Mouse (Mus musculus) midbrain, embryonic 10.5 days (tissue): Measurements from ENCODE around the gene Gm20479. TPM values are rescaled to one million over a fixed set of nuclear protein-coding genes. Genes with fewer than 3 reads are reported as not detected.

Source experiments
- DNase-seq: peaks from one replicate; pipeline ENCODE4 v3.0.0-alpha.2; 2017; ENCODE audit warnings: low spot score
- H3K27ac ChIP-seq: fragments of 300-500 bp; sonication (generic); replicated peaks from 2 replicates; pipeline ENCODE4 v1.5.1; 2016; ENCODE audit warnings: mild to moderate bottlenecking
- H3K27me3 ChIP-seq: fragments of 300-500 bp; sonication (generic); 2 replicates; pipeline ENCODE4 v1.6.1; 2016; ENCODE audit warnings: low read depth, mild to moderate bottlenecking; ENCODE audit not compliant: poor library complexity, severe bottlenecking
- H3K36me3 ChIP-seq: fragments of 300-500 bp; sonication (generic); 2 replicates; pipeline ENCODE4 v1.6.1; 2016; ENCODE audit warnings: mild to moderate bottlenecking, moderate library complexity
- H3K4me1 ChIP-seq: fragments of 300-500 bp; sonication (generic); 2 replicates; pipeline ENCODE4 v1.6.1; 2016
- H3K4me3 ChIP-seq: fragments of 300-500 bp; sonication (generic); 2 replicates; pipeline ENCODE4 v1.5.1; 2016; ENCODE audit warnings: mild to moderate bottlenecking, moderate library complexity
- H3K9me3 ChIP-seq: fragments of 300-500 bp; sonication (generic); replicated peaks from 2 replicates; pipeline ENCODE4 v1.6.1; 2016; ENCODE audit warnings: mild to moderate bottlenecking
- WGBS: fragments of 180-500 bp; shearing (Covaris S2); methylation state at CpG from one replicate; pipeline ENCODE4 v1.1.7; 2016; 5-methylcytosine and 5-hydroxymethylcytosine counted together
- polyA plus RNA-seq: library from polyadenylated mRNA; unstranded; fragments of >200 nt; fragmentation: Nextera tagmentation; extraction: Ambion mirVana; gene quantifications from 2 replicates; pipeline ENCODE4 v1.2.1, GENCODE M21; 2016

Gene Gm20479
- polyA plus RNA-seq, 1 experiment from 2014 or later = 0.48 TPM

DNA sequence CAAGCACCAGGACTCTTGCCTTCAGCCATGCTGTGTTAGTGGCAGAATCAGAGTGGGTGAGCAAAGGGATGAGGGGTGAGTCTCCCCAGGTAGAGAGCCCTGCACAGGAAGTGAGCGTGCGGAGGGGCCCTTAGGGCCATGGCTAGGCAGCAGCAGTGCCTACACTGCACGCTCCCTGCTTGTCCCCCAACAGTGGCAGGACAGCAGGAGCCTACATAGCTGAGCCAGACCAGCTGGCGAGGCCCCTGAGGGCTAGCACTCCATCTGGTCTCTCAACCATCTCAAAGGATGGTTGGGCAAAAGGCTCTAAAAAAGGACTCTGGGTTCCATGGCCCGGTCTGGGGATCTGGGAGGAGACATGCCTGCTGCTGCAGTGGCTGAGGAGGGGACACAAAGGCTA, 26.9 kb upstream of the Gm20479 start:
- H3K36me3 ChIP-seq = no peaks in the 10 kb centered on the region
- DNase-seq = no peak
- H3K27ac ChIP-seq = 0 out of 2 replicates have a peak overlapping the region, but pooled peaks have one; percentile 33
- H3K4me1 ChIP-seq = peaks cover 4% of the 10 kb centered on the region; the same call in 1 of the 2 replicates
- H3K9me3 ChIP-seq = no peaks in the 10 kb centered on the region; the same call in 1 of the 2 replicates
- no peak overlapping the region for H3K4me3 ChIP-seq
- 76% methylated on average over 5 of the region's 5 CpGs for WGBS
- H3K27me3 ChIP-seq = peaks cover 10% of the 10 kb centered on the region; the same call in 1 of the 2 replicates

DNA sequence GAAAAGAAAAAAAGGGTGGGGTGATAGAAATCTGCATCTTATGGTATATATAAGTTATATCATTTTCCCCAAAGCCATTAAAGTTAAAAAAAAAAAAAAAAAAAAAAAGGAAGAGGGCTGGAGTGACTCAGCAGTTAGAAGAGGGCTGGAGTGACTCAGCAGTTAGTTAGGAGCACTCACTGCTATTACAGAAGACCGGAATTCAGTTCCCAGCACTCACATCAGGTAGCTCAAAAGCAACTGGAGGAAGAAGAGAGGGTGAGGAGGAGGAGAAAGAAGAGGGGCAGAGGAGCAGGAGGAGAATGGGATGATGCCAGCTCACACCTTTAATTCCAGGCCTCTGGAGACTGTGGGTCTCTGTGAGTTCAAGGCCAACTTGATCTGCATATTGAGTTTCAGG, 26.0 kb upstream of the Gm20479 start:
- Histone ChIP-seq H3K9me3 (no peaks in the 10 kb centered on the region; the same call in 1 of the 2 replicates), H3K36me3 (no peaks in the 10 kb centered on the region), H3K27me3 (peaks cover 12% of the 10 kb centered on the region), H3K27ac (no peak overlapping the region), H3K4me1 (peaks cover 4% of the 10 kb centered on the region; the same call in 1 of the 2 replicates), H3K4me3 (no peak overlapping the region)
- 88% methylated on average over 1 of the region's 1 CpGs for WGBS
- DNase-seq = no peak

DNA sequence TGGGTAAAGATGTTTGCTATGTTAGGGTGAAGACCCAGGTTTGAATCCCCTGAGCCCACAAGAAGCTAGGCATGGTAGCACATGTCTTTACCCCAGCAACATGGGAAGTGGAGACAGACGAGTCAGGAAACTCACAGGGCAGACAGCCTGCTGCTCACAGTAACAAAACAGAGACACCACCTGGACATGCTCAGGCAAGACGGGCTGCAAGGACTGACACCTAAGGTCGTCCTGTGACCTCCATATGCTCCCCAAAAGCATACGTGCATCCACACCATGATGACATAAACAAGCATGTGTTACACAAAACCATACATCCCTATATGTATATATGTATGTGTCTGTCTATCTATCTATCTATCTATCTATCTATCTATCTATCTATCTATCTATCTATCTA, 24.3 kb upstream of the Gm20479 start:
- WGBS = 58% methylated on average over 4 of the region's 4 CpGs
- Histone ChIP-seq H3K4me1 (peaks cover 4% of the 10 kb centered on the region; the same call in 1 of the 2 replicates), H3K9me3 (no peaks in the 10 kb centered on the region; the same call in 1 of the 2 replicates), H3K4me3 (no peak overlapping the region), H3K27me3 (peaks cover 29% of the 10 kb centered on the region), H3K36me3 (no peaks in the 10 kb centered on the region), H3K27ac (no peak overlapping the region)
- DNase-seq = no peak

DNA sequence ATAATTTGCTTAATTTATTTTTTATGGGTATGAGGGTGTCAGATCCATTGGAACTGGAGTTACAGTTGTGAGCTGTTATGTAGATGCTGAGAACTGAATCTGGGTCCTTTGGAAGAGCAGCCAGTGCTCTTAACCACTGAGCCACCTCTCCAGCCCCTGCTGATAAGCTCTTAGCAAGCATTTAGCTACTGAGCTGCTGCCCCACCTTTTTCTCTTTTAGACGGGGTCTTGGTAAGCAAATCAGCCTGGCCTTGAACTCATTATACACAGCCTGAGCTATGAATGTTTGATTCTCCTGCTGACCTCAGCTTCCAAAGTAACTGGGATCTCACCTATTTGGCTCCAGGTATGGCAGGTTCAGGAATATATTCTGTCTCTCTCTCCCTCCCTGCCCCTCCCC, 23.8 kb upstream of the Gm20479 start:
- Histone ChIP-seq H3K4me3 (no peak overlapping the region), H3K36me3 (no peaks in the 10 kb centered on the region), H3K4me1 (peaks cover 4% of the 10 kb centered on the region; the same call in 1 of the 2 replicates), H3K9me3 (no peaks in the 10 kb centered on the region; the same call in 1 of the 2 replicates), H3K27me3 (peaks cover 34% of the 10 kb centered on the region), H3K27ac (no peak overlapping the region)
- DNase-seq = no peak
- WGBS = 56% methylated on average over 1 of the region's 1 CpGs

DNA sequence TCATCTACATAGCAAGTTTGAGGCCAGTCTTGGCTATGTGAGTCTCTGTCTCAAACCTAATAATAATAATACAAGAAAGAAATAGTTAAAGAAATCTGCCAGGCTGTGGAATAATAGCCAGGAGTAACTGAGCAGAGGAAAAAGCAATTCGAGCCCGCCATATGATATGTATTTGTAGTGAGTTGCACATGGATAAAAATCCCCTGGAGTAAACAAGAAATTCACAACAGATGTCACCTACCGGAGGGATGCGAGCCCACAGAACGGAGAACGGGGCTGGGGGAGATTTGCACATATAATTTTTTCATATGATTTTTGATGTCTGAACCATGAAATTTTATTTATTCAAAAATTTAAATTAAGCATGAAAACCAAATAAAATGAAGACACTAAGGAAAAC, 22.6 kb upstream of the Gm20479 start:
- Histone ChIP-seq H3K27ac (no peak overlapping the region), H3K36me3 (no peaks in the 10 kb centered on the region), H3K9me3 (no peaks in the 10 kb centered on the region; the same call in 1 of the 2 replicates), H3K4me3 (no peak overlapping the region), H3K4me1 (peaks cover 8% of the 10 kb centered on the region), H3K27me3 (peaks cover 42% of the 10 kb centered on the region)
- 91% methylated on average over 6 of the region's 6 CpGs for WGBS
- DNase-seq = no peak

DNA sequence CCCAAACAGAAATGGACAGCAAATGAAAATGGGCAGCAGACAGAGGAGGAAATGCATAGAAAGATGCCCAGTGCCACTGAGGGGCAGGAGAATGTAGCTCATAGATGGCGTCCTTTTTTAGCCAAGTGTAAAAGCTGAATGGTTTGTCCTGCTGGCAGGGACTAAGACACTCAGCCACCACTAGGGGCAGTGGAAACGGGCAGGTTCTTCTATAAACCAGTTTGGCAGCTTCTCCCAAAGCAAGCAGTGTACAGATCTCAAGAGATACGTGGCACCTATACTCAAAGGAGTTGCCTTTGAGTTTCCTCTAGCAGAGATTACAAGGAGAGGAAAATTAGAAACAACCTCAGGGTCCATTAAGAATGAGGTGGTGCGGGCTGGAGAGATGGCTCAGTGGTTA, 21.2 kb upstream of the Gm20479 start:
- no peaks in the 10 kb centered on the region for H3K36me3 ChIP-seq
- H3K4me1 ChIP-seq = peaks cover 4% of the 10 kb centered on the region; the same call in 1 of the 2 replicates
- no peak for DNase-seq
- no peak overlapping the region for H3K4me3 ChIP-seq
- no peak overlapping the region for H3K27ac ChIP-seq
- WGBS = 26% methylated on average over 4 of the region's 4 CpGs
- H3K27me3 ChIP-seq = peaks cover 56% of the 10 kb centered on the region
- H3K9me3 ChIP-seq = peaks cover 3% of the 10 kb centered on the region; the same call in 1 of the 2 replicates

DNA sequence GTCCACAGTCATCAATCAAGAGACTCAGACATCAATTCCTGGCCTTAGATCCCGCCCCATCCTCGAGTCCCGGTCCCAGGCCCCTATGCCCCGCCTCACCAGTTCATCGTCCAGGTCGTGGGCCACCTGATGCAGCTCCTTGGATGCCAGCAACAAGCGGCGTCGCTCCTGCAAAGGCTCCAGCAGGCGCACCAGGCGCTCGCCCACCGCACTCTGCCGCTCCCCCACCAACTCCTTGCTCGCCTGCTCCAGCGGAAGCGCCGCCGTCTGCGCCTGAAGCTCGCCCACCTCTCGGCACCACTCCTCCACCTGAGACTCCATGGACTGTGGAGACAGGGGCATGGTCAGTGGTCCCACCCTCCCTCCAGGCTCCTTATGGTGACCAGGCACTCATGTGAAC, 18.1 kb upstream of the Gm20479 start:
- WGBS = 2% methylated on average over 22 of the region's 22 CpGs
- H3K27ac ChIP-seq = no peak overlapping the region
- H3K4me1 ChIP-seq = peaks cover 13% of the 10 kb centered on the region
- peak overlapping the region; percentile 5; the same call in 1 of the 2 replicates for H3K4me3 ChIP-seq
- DNase-seq = no peak
- H3K27me3 ChIP-seq = peaks cover 82% of the 10 kb centered on the region
- H3K9me3 ChIP-seq = peaks cover 6% of the 10 kb centered on the region; the same call in 1 of the 2 replicates
- H3K36me3 ChIP-seq = no peaks in the 10 kb centered on the region

DNA sequence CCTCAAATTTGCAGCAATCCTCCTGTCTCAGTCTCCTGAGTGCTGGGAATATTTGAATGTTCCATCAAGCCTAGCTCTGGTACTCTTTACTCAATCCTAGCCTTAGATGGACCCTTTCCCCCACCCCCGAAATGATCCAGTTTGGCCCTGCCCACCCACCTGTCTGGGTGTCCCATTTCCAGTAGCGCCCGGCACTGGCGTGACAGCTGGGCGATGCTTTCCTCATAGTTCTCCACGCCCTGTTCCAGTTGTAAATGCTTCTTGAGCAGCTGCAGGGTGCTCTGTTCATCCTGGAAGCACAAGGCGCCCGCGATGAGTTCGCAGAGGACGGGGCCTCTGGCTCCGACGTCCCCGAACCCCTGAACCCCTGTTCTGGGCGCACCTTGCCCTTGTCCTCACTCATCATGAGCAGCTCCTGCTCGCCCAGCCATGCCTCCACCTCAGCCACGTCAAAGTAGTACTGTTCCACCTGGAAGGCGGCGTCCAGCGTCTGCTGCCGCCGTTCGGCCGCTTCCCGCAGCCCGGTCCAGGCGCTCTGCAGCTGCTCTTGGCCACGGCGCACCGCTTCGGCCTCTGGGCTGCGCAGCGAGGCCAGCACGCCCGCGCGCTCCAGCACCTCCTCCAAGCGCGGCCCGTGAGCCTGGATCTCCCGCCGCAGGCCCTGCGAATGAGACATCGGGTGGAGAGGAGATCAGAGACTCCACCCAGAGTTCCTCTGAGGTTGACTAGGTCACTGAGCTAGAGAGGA, 14.7 kb upstream of the Gm20479 start:
- peak overlapping the region; percentile 40 for H3K4me3 ChIP-seq
- H3K27me3 ChIP-seq = peaks cover 100% of the 10 kb centered on the region
- H3K27ac ChIP-seq = no peak overlapping the region
- H3K4me1 ChIP-seq = peaks cover 18% of the 10 kb centered on the region
- peaks cover 15% of the 10 kb centered on the region for H3K9me3 ChIP-seq
- DNase-seq = peak; percentile 41
- 6% methylated on average over 44 of the region's 44 CpGs for WGBS
- no peaks in the 10 kb centered on the region for H3K36me3 ChIP-seq

DNA sequence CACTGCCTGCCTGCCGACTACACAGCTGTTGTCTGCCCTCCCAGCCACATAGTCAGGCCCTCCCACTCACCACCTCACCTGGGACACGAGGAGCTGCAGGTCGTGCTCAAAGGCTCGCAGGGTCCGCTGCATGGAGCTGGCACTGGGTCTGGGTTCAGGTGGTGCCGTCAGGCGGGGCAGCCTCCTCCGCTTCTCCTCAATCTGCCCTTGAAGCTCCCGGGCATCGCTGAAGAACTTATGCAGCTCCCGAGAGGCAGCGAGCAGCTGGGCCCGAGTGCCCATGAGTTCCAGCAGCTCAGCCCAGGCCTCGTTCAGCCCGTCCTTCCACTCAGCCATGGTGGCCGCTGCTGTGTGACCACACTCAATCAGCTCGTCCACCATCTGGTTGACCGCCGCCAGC, 11.9 kb upstream of the Gm20479 start:
- H3K9me3 ChIP-seq = peaks cover 15% of the 10 kb centered on the region
- no peak overlapping the region for H3K27ac ChIP-seq
- no peaks in the 10 kb centered on the region for H3K36me3 ChIP-seq
- no peak for DNase-seq
- WGBS = 87% methylated on average over 19 of the region's 19 CpGs
- H3K4me1 ChIP-seq = peaks cover 22% of the 10 kb centered on the region
- H3K4me3 ChIP-seq = no peak overlapping the region
- H3K27me3 ChIP-seq = peaks cover 100% of the 10 kb centered on the region

DNA sequence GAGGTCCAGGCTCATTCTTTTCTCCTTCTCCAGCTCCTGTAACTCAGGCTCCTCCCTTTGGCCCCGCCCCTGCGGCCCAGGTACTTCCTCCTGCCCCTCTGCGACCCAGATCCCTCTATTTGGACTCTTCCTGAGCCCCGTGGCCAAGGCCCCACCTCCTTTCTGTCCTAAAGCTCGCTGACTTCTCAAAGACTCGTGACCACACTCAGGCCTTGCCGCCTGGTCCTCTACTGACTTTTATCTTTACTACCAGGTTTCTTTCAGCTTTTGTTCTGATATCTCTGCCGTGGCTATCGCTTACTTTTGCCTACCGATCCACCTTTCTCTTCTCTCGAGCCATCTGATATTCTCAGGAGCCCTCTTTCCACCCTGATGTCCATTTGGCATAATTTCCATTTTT, 10.8 kb upstream of the Gm20479 start:
- Histone ChIP-seq H3K27me3 (peaks cover 100% of the 10 kb centered on the region), H3K4me1 (peaks cover 26% of the 10 kb centered on the region), H3K27ac (no peak overlapping the region), H3K36me3 (no peaks in the 10 kb centered on the region), H3K4me3 (peak overlapping the region; percentile 26), H3K9me3 (peaks cover 11% of the 10 kb centered on the region)
- 15% methylated on average over 11 of the region's 11 CpGs for whole genome bisulfite sequencing
- no peak for DNase-seq

DNA sequence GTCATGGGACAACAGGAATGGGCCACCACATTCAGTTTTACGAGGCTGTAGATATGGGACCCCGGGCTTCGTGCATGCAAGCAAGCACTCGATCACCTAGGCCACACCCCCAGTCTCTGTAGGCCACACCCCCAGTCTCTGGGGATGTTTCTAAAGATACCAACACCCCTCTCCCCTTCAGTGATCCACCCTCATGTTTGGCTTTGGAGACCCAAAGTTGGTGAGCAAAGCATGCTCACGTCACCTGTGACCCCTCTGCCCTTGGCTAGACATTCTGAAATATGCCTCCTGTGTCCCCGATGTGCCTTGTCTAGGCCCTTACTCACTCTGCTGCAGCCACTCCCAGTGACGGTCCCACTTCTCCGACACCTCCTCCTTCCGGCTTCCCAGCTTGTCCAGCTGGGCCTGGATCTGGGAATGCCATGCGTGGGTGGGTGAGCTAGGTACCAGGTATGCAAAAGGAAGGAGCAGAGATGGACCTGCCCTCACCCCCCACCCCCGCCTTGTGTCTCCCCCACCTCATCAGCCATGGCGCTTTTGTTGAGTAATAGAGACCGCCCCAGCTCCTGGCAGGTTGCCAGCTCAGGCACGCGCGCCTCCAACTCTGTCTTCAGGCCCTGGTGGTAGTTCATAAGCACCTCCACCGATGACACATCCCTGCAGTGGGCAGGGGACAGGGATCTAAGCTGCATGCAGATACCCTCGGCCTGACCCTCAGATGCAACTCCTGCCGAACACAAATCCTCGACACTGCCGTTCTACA, 9.0 kb upstream of the Gm20479 start:
- H3K9me3 ChIP-seq = peaks cover 11% of the 10 kb centered on the region
- no peak overlapping the region for H3K27ac ChIP-seq
- H3K36me3 ChIP-seq = no peaks in the 10 kb centered on the region
- H3K4me3 ChIP-seq = no peak overlapping the region
- peaks cover 96% of the 10 kb centered on the region for H3K27me3 ChIP-seq
- WGBS = 45% methylated on average over 21 of the region's 21 CpGs
- peaks cover 23% of the 10 kb centered on the region for H3K4me1 ChIP-seq
- DNase-seq = no peak

DNA sequence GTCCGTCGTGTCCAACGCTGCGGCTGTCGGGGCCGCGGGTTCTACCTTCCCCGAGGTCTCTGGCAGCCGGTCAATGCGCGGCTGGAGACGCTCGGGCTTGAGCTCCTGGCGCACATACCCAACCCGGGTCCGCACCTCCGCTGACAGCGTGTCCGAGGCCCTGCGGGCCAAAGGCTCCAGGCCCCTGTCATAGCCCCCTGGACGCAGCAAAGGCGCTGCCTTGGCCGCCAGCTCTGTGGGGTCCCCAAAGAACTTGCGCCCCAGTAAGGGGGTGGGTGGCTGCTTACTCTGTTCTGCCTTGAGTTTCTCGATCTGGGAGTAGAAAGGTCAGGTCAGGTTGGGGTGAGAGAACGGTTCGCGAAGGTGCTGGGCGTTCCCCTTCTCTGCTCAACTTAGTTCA, 7.2 kb upstream of the Gm20479 start:
- peaks cover 29% of the 10 kb centered on the region for H3K4me1 ChIP-seq
- H3K9me3 ChIP-seq = 0 out of 2 replicates have a peak, but pooled peaks cover 3% of the 10 kb centered on the region
- 3% methylated on average over 29 of the region's 29 CpGs for WGBS
- peak overlapping the region; percentile 27 for H3K4me3 ChIP-seq
- peaks cover 83% of the 10 kb centered on the region for H3K27me3 ChIP-seq
- H3K36me3 ChIP-seq = no peaks in the 10 kb centered on the region
- DNase-seq = no peak
- H3K27ac ChIP-seq = no peak overlapping the region
